Mouse (Mus musculus): ENCODE data around the gene Tbl1xr1. TPM values are rescaled to one million over a fixed set of nuclear protein-coding genes. Genes with fewer than 3 reads are reported as not detected.

Gene Tbl1xr1
- polyA plus RNA-seq (2011; ENCODE audit: insufficient read length, low read depth, missing spikeins): 60.0 and 82.2 TPM in 2 replicates

- peak within 1 kb of the TSS; percentile 90 for H3K27ac ChIP-seq (ENCODE audit: insufficient read depth, low read length)
- H3K4me3 ChIP-seq (ENCODE audit: insufficient read depth, low read length): peak within 1 kb of the TSS; percentile 99
- TF ChIP-seq CTCF (IDR thresholded peaks at IDR 0.05; ENCODE audit: borderline replicate concordance, insufficient read depth, low read length) (no peak), POLR2A (IDR thresholded peaks at IDR 0.05; ENCODE audit: low read depth, low read length) (0 out of 2 replicates have a peak, but pooled peaks have one; percentile 8)
- no peaks in the 10 kb centered on the region for H3K4me1 ChIP-seq (ENCODE audit: control insufficient read depth, insufficient read depth, low read length)
Measured at GRCm38 (mm10) chr3:22076561-22076935, at the start of gene Tbl1xr1. Tbl1xr1 (plus strand) TSS chr3:22076652.

GRCm38 (mm10) chr3:22038004-22038403 is 38.4 kb upstream of the Tbl1xr1 start:
- Histone ChIP-seq H3K4me1 (ENCODE audit: control insufficient read depth, insufficient read depth, low read length) (no peaks in the 10 kb centered on the region), H3K4me3 (ENCODE audit: insufficient read depth, low read length) (no peak overlapping the region), H3K27ac (ENCODE audit: insufficient read depth, low read length) (no peak overlapping the region)
- TF ChIP-seq POLR2A (IDR thresholded peaks at IDR 0.05; ENCODE audit: low read depth, low read length): no peak
- no peak for TF ChIP-seq CTCF (IDR thresholded peaks at IDR 0.05; ENCODE audit: borderline replicate concordance, insufficient read depth, low read length)

GRCm38 (mm10) chr3:22039036-22039795 is 37.2 kb upstream of the Tbl1xr1 start:
- no peak overlapping the region for H3K27ac ChIP-seq (ENCODE audit: insufficient read depth, low read length)
- no peaks in the 10 kb centered on the region for H3K4me1 ChIP-seq (ENCODE audit: control insufficient read depth, insufficient read depth, low read length)
- TF ChIP-seq POLR2A (IDR thresholded peaks at IDR 0.05; ENCODE audit: low read depth, low read length): no peak
- no peak for TF ChIP-seq CTCF (IDR thresholded peaks at IDR 0.05; ENCODE audit: borderline replicate concordance, insufficient read depth, low read length)
- H3K4me3 ChIP-seq (ENCODE audit: insufficient read depth, low read length): no peak overlapping the region

GRCm38 (mm10) chr3:22040627-22041026 is 35.8 kb upstream of the Tbl1xr1 start:
- Histone ChIP-seq H3K27ac (ENCODE audit: insufficient read depth, low read length) (no peak overlapping the region), H3K4me1 (ENCODE audit: control insufficient read depth, insufficient read depth, low read length) (no peaks in the 10 kb centered on the region), H3K4me3 (ENCODE audit: insufficient read depth, low read length) (no peak overlapping the region)
- TF ChIP-seq POLR2A (IDR thresholded peaks at IDR 0.05; ENCODE audit: low read depth, low read length) (no peak), CTCF (IDR thresholded peaks at IDR 0.05; ENCODE audit: borderline replicate concordance, insufficient read depth, low read length) (no peak)

GRCm38 (mm10) chr3:22047203-22047602 is 29.2 kb upstream of the Tbl1xr1 start:
- no peak for TF ChIP-seq CTCF (IDR thresholded peaks at IDR 0.05; ENCODE audit: borderline replicate concordance, insufficient read depth, low read length)
- H3K27ac ChIP-seq (ENCODE audit: insufficient read depth, low read length): no peak overlapping the region
- H3K4me1 ChIP-seq (ENCODE audit: control insufficient read depth, insufficient read depth, low read length): no peaks in the 10 kb centered on the region
- H3K4me3 ChIP-seq (ENCODE audit: insufficient read depth, low read length): no peak overlapping the region

GRCm38 (mm10) chr3:22056664-22057328 is 19.7 kb upstream of the Tbl1xr1 start:
- Histone ChIP-seq H3K4me3 (ENCODE audit: insufficient read depth, low read length) (no peak overlapping the region), H3K27ac (ENCODE audit: insufficient read depth, low read length) (no peak overlapping the region), H3K4me1 (ENCODE audit: control insufficient read depth, insufficient read depth, low read length) (no peaks in the 10 kb centered on the region)
- no peak for TF ChIP-seq CTCF (IDR thresholded peaks at IDR 0.05; ENCODE audit: borderline replicate concordance, insufficient read depth, low read length)
- TF ChIP-seq POLR2A (IDR thresholded peaks at IDR 0.05; ENCODE audit: low read depth, low read length): no peak

- H3K4me1 ChIP-seq (ENCODE audit: control insufficient read depth, insufficient read depth, low read length): no peaks in the 10 kb centered on the region
- H3K27ac ChIP-seq (ENCODE audit: insufficient read depth, low read length): no peak overlapping the region
- TF ChIP-seq CTCF (IDR thresholded peaks at IDR 0.05; ENCODE audit: borderline replicate concordance, insufficient read depth, low read length) (no peak), POLR2A (IDR thresholded peaks at IDR 0.05; ENCODE audit: low read depth, low read length) (no peak)
- H3K4me3 ChIP-seq (ENCODE audit: insufficient read depth, low read length): no peak overlapping the region
Measured at GRCm38 (mm10) chr3:22058206-22058804, 18.1 kb upstream of the Tbl1xr1 start.

GRCm38 (mm10) chr3:22061163-22061562 is 15.3 kb upstream of the Tbl1xr1 start:
- Histone ChIP-seq H3K4me3 (ENCODE audit: insufficient read depth, low read length) (no peak overlapping the region), H3K27ac (ENCODE audit: insufficient read depth, low read length) (no peak overlapping the region), H3K4me1 (ENCODE audit: control insufficient read depth, insufficient read depth, low read length) (no peaks in the 10 kb centered on the region)
- TF ChIP-seq POLR2A (IDR thresholded peaks at IDR 0.05; ENCODE audit: low read depth, low read length) (no peak), CTCF (IDR thresholded peaks at IDR 0.05; ENCODE audit: borderline replicate concordance, insufficient read depth, low read length) (no peak)

- TF ChIP-seq POLR2A (IDR thresholded peaks at IDR 0.05; ENCODE audit: low read depth, low read length): no peak
- no peak for TF ChIP-seq CTCF (IDR thresholded peaks at IDR 0.05; ENCODE audit: borderline replicate concordance, insufficient read depth, low read length)
- Histone ChIP-seq H3K4me1 (ENCODE audit: control insufficient read depth, insufficient read depth, low read length) (no peaks in the 10 kb centered on the region; the same call in 1 of the 2 replicates), H3K4me3 (ENCODE audit: insufficient read depth, low read length) (no peak overlapping the region)
Measured at GRCm38 (mm10) chr3:22068621-22069020, 7.8 kb upstream of the Tbl1xr1 start.

GRCm38 (mm10) chr3:22073916-22074315 is 2.5 kb upstream of the Tbl1xr1 start:
- Histone ChIP-seq H3K4me3 (ENCODE audit: insufficient read depth, low read length) (no peak overlapping the region), H3K27ac (ENCODE audit: insufficient read depth, low read length) (no peak overlapping the region), H3K4me1 (ENCODE audit: control insufficient read depth, insufficient read depth, low read length) (no peaks in the 10 kb centered on the region)
- TF ChIP-seq CTCF (IDR thresholded peaks at IDR 0.05; ENCODE audit: borderline replicate concordance, insufficient read depth, low read length) (no peak), POLR2A (IDR thresholded peaks at IDR 0.05; ENCODE audit: low read depth, low read length) (no peak)

More at GRCm38 (mm10) chr3:22068621-22069020, 7.8 kb upstream of the Tbl1xr1 start:
- no peak overlapping the region for H3K27ac ChIP-seq (ENCODE audit: insufficient read depth, low read length)
